Mouse (Mus musculus) kidney, postnatal 0 days (tissue): ENCODE data around the gene Tbc1d2. TPM values are rescaled to one million over a fixed set of nuclear protein-coding genes. Genes with fewer than 3 reads are reported as not detected.
"Not testable (repeated sequence)": the region's sequence is repeated elsewhere in the genome, so short reads cannot be mapped to it uniquely, and the experiment has no call there.

Experiments
- ATAC-seq: fragments of 200-750 bp; cut with Nextera tagmentation; replicated peaks from 2 replicates; pipeline ENCODE4 v1.8.0; 2017; ENCODE audit warnings: low read depth, moderate number of reproducible peaks, moderate TSS enrichment, moderate library complexity; ENCODE audit not compliant: low FRiP score
- DNase-seq: peaks from one replicate; pipeline ENCODE4 v3.0.0-alpha.2; 2016; ENCODE audit warnings: low spot score
- H3K27ac ChIP-seq: fragments of 300-500 bp; sonication (generic); 2 replicates; pipeline ENCODE4 v1.5.1; 2014; ENCODE audit warnings: mild to moderate bottlenecking
- H3K27me3 ChIP-seq: fragments of 300-500 bp; sonication (generic); 2 replicates; pipeline ENCODE4 v1.6.1; 2014; ENCODE audit warnings: low read length, mixed read lengths; ENCODE audit not compliant: insufficient read depth
- H3K36me3 ChIP-seq: fragments of 300-500 bp; sonication (generic); 2 replicates; pipeline ENCODE4 v1.6.1; 2014; ENCODE audit warnings: low read length, mixed read lengths; ENCODE audit not compliant: insufficient read depth
- H3K4me1 ChIP-seq: fragments of 300-500 bp; sonication (generic); replicated peaks from 2 replicates; pipeline ENCODE4 v1.6.1; 2014; ENCODE audit warnings: antibody characterized with exemption, low read length, mixed read lengths; ENCODE audit not compliant: insufficient read depth
- H3K4me2 ChIP-seq: fragments of 300-500 bp; sonication (generic); 2 replicates; pipeline ENCODE4 v1.6.1; 2014; ENCODE audit warnings: mild to moderate bottlenecking, low read length, moderate library complexity, mixed read lengths
- H3K4me3 ChIP-seq: fragments of 300-500 bp; sonication (generic); replicated peaks from 2 replicates; pipeline ENCODE4 v1.5.1; 2014; ENCODE audit warnings: low read depth, low read length
- H3K9ac ChIP-seq: fragments of 300-500 bp; sonication (generic); 2 replicates; pipeline ENCODE4 v1.6.1; 2014; ENCODE audit warnings: low read depth, low read length
- H3K9me3 ChIP-seq: fragments of 300-500 bp; sonication (generic); replicated peaks from 2 replicates; pipeline ENCODE4 v1.6.1; 2016; ENCODE audit warnings: low read length, inconsistent platforms, mixed read lengths
- CTCF ChIP-seq: IDR thresholded peaks from 2 replicates; pipeline ENCODE4 v1.5.1; 2016; ENCODE audit warnings: antibody characterized with exemption, low read depth, mild to moderate bottlenecking, moderate library complexity
- WGBS: fragments of 180-500 bp; shearing (Covaris S2); extraction: QIAGEN DNeasy Blood & Tissue Kit; methylation state at CpG from one replicate; pipeline ENCODE4 v1.1.7; 2014; 5-methylcytosine and 5-hydroxymethylcytosine counted together
- polyA plus RNA-seq: library from polyadenylated mRNA; unstranded; fragments of >200 nt; fragmentation: Nextera tagmentation; extraction: Ambion mirVana; gene quantifications from 2 replicates; pipeline ENCODE4 v1.2.1, GENCODE M21; 2015

The Tbc1d2 gene
- polyA plus RNA-seq, 1 experiment from 2014 or later = 4.2 TPM

- DNase-seq, H3K27me3 ChIP-seq, H3K4me1 ChIP-seq, H3K4me2 ChIP-seq, H3K4me3 ChIP-seq, ATAC-seq, H3K9ac ChIP-seq, H3K27ac ChIP-seq, H3K9me3 ChIP-seq, H3K36me3 ChIP-seq: not testable (repeated sequence)
- 92% methylated on average over 15 of the region's 15 CpGs for WGBS
These were observed 69.2 kb downstream of the Tbc1d2 start for GRCm38 (mm10) chr4:46580799-46581243.

DNA sequence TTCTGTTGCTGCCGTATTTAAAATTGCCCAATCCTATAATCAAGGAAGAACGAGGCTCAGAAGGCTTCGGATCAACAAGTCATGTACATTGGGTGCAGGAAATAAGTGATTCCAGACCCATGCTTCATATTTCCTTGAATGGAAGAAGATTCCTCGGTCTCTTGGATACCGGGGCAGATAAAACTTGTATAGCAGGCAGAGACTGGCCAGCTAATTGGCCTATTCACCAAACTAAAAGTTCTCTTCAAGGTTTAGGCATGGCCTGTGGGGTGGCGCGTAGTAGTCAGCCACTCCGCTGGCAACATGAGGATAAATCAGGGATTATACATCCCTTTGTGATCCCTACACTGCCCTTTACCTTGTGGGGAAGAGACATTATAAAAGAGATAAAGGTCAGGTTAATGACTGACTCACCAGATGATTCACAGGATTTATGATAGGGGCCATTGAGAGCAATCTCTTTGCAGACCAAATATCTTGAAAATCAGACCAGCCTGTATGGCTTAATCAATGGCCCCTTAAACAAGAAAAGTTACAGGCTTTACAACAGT lies 71.1 kb downstream of the Tbc1d2 start:
- H3K9me3 ChIP-seq, H3K4me3 ChIP-seq, ATAC-seq, DNase-seq, H3K4me2 ChIP-seq, H3K27ac ChIP-seq, H3K4me1 ChIP-seq, H3K27me3 ChIP-seq, H3K36me3 ChIP-seq, H3K9ac ChIP-seq: not testable (repeated sequence)
- WGBS = 96% methylated on average over 8 of the region's 8 CpGs

- DNase-seq (no peak), ATAC-seq (no peak)
- WGBS = 72% methylated on average over 1 of the region's 1 CpGs
- no peak overlapping the region for H3K4me3 ChIP-seq
- TF ChIP-seq CTCF = no peak
- H3K9me3 ChIP-seq = no peaks in the 10 kb centered on the region
- no peak overlapping the region for H3K4me2 ChIP-seq
- H3K27me3 ChIP-seq = no peaks in the 10 kb centered on the region
- H3K4me1 ChIP-seq = no peaks in the 10 kb centered on the region
- H3K36me3 ChIP-seq = no peaks in the 10 kb centered on the region
- no peak overlapping the region for H3K9ac ChIP-seq
- no peak overlapping the region for H3K27ac ChIP-seq
These were observed 71.8 kb downstream of the Tbc1d2 start for GRCm38 (mm10) chr4:46578228-46578627.

DNA sequence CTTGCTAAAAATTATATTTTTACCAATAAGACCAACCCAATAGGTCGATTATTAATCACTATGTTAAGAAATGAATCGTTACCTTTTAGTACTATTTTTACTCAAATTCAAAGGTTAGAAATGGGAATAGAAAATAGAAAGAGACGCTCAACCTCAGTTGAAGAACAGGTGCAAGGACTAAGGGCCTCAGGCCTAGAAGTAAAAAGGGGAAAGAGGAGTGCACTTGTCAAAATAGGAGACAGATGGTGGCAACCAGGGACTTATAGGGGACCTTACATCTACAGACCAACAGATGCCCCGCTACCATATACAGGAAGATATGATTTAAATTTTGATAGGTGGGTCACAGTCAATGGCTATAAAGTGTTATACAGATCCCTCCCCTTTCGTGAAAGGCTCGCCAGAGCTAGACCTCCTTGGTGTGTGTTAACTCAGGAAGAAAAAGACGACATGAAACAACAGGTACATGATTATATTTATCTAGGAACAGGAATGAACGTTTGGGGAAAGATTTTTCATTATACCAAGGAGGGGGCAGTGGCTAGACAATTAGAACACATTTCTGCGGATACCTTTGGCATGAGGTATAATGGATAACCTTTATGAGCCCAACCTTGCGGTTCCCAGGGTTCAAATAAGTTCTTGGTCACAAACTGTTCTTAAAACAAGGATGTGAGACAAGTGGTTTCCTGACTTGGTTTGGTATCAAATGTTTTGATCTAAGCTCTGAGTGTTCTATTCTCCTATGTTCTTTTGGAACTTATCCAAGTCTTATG lies 74.3 kb downstream of the Tbc1d2 start:
- not testable (repeated sequence) for H3K27ac ChIP-seq, DNase-seq, H3K4me3 ChIP-seq, H3K4me1 ChIP-seq, H3K4me2 ChIP-seq, H3K27me3 ChIP-seq, H3K36me3 ChIP-seq, H3K9ac ChIP-seq, ATAC-seq, H3K9me3 ChIP-seq
- 85% methylated on average over 6 of the region's 10 CpGs for WGBS

DNA sequence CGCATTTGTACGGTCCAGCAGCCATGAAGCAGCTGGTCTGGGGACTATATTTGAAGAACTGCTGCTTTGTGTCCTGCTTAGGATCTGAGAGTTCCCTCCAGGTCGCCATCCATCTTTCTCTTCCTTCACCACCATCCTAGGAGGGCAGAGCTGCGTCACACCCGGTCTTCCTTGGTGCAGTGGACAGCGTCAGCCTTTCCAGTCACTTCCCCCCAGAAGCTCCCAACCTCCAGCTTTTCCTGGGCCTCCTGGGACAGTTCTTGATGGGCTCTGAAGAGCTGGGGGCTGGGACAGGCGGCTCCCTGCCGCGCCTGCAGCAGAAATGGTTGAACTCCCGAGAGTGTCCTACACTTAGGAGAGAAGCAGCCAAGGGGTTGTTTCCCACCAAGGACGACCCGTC lies 75.2 kb downstream of the Tbc1d2 start:
- ATAC-seq (no peak), DNase-seq (no peak)
- Histone ChIP-seq H3K4me2 (no peak overlapping the region), H3K27me3 (no peaks in the 10 kb centered on the region), H3K36me3 (no peaks in the 10 kb centered on the region), H3K27ac (no peak overlapping the region), H3K9me3 (no peaks in the 10 kb centered on the region), H3K9ac (no peak overlapping the region), H3K4me3 (no peak overlapping the region), H3K4me1 (no peaks in the 10 kb centered on the region)
- WGBS = 57% methylated on average over 10 of the region's 12 CpGs
- TF ChIP-seq CTCF = no peak

DNA sequence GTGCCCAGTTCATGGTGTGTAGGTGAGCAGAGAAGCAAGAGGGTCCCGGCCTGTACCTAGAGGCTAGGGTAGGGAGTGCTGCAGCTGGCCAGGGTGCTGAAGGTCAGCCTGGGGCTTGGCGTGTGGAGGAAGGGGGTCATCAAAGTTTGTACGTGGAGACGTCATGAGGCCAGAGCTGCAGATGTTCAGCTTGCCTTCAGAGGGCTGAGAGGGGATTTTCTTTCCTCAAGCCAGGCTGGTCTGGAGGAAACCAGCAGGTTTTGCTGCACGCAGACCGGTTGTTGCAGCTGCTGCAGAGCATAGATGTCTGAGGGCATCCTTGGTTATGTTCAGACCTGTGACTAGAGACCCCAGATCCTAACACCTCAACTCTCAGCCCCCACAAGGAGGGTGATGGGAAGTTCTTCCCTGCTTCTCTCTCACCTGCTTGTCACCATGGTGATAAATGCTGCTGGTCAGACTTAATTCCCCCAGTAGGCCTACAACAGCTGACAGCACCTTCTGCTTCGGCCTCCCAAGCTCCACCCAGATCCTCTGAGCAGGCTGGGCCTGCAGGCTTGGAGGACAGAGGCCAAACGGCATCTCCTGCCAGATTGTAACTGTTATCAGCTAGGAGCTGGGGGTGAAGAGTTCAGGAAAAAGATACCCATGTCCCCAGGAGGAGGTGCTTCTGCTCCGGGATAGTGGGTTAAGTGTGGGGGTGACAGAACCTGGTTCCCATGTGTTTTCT lies 75.8 kb downstream of the Tbc1d2 start:
- no peak for DNase-seq
- no peak for ATAC-seq
- no peak overlapping the region for H3K4me2 ChIP-seq
- H3K27ac ChIP-seq = no peak overlapping the region
- H3K4me1 ChIP-seq = no peaks in the 10 kb centered on the region
- no peaks in the 10 kb centered on the region for H3K9me3 ChIP-seq
- no peaks in the 10 kb centered on the region for H3K36me3 ChIP-seq
- TF ChIP-seq CTCF = no peak
- no peak overlapping the region for H3K4me3 ChIP-seq
- H3K27me3 ChIP-seq = no peaks in the 10 kb centered on the region
- WGBS = 29% methylated on average over 9 of the region's 9 CpGs
- no peak overlapping the region for H3K9ac ChIP-seq
